Mouse (Mus musculus): ENCODE measurements around the gene Tstd1. TPM values are rescaled to one million over a fixed set of nuclear protein-coding genes. Genes with fewer than 3 reads are reported as not detected.

The Tstd1 gene
- total and polyA plus RNA-seq, 2 experiments from 2014 or later, result 3.9 TPM; not detected in 1

- Histone ChIP-seq H3K9me3 (ENCODE audit: low read length) (no peaks in the 10 kb centered on the region), H3K27ac (ENCODE audit: low read depth, low read length) (0 out of 2 replicates have a peak overlapping the region, but pooled peaks have one; percentile 9), H3K4me1 (ENCODE audit: insufficient read depth, low read length) (no peaks in the 10 kb centered on the region), H3K36me3 (ENCODE audit: insufficient read depth, low read length) (no peaks in the 10 kb centered on the region), H3K27me3 (ENCODE audit: insufficient read depth, low read length) (no peaks in the 10 kb centered on the region), H3K4me2 (ENCODE audit: low read depth, low read length, poor library complexity, severe bottlenecking) (peak overlapping the region; percentile 52), H3K9ac (replicated peaks; ENCODE audit: low read length, poor library complexity, severe bottlenecking) (peak overlapping the region; percentile 51), H3K4me3 (ENCODE audit: low read depth, low read length) (peak overlapping the region; percentile 40)
- ATAC-seq (ENCODE audit: low FRiP score) (peak; percentile 87), DNase-seq (ENCODE audit: low spot score) (peak; percentile 92)
- TF ChIP-seq CTCF (IDR thresholded peaks at IDR 0.05), result peak; percentile 86
- 2% methylated on average over 31 of the region's 31 CpGs for WGBS
Measured at GRCm38 (mm10) chr1:171379935-171380599, 38.6 kb upstream of the Tstd1 start.

GRCm38 (mm10) chr1:171382096-171382620 lies 36.5 kb upstream of the Tstd1 start:
- ATAC-seq (ENCODE audit: low FRiP score) (no peak), DNase-seq (ENCODE audit: low spot score) (no peak)
- 82% methylated on average over 11 of the region's 11 CpGs for WGBS

GRCm38 (mm10) chr1:171384361-171384760 lies 34.3 kb upstream of the Tstd1 start:
- Histone ChIP-seq H3K9ac (replicated peaks; ENCODE audit: low read length, poor library complexity, severe bottlenecking) (no peak overlapping the region), H3K27ac (ENCODE audit: low read depth, low read length) (no peak overlapping the region), H3K9me3 (ENCODE audit: low read length) (no peaks in the 10 kb centered on the region), H3K4me2 (ENCODE audit: low read depth, low read length, poor library complexity, severe bottlenecking) (no peak overlapping the region), H3K4me3 (ENCODE audit: low read depth, low read length) (no peak overlapping the region), H3K36me3 (ENCODE audit: insufficient read depth, low read length) (no peaks in the 10 kb centered on the region), H3K4me1 (ENCODE audit: insufficient read depth, low read length) (no peaks in the 10 kb centered on the region), H3K27me3 (ENCODE audit: insufficient read depth, low read length) (no peaks in the 10 kb centered on the region)
- no peak for TF ChIP-seq CTCF (IDR thresholded peaks at IDR 0.05)
- 65% methylated on average over 9 of the region's 9 CpGs for WGBS
- DNase-seq (ENCODE audit: low spot score) (no peak), ATAC-seq (ENCODE audit: low FRiP score) (no peak)

More at GRCm38 (mm10) chr1:171382096-171382620, 36.5 kb upstream of the Tstd1 start:
- TF ChIP-seq CTCF (IDR thresholded peaks at IDR 0.05), result peak; percentile 18; the same call in 1 of the 2 replicates
- Histone ChIP-seq H3K9ac (replicated peaks; ENCODE audit: low read length, poor library complexity, severe bottlenecking) (no peak overlapping the region), H3K27me3 (ENCODE audit: insufficient read depth, low read length) (no peaks in the 10 kb centered on the region), H3K36me3 (ENCODE audit: insufficient read depth, low read length) (no peaks in the 10 kb centered on the region), H3K4me2 (ENCODE audit: low read depth, low read length, poor library complexity, severe bottlenecking) (no peak overlapping the region), H3K4me1 (ENCODE audit: insufficient read depth, low read length) (no peaks in the 10 kb centered on the region), H3K9me3 (ENCODE audit: low read length) (no peaks in the 10 kb centered on the region), H3K27ac (ENCODE audit: low read depth, low read length) (no peak overlapping the region), H3K4me3 (ENCODE audit: low read depth, low read length) (no peak overlapping the region)

GRCm38 (mm10) chr1:171385171-171385570 lies 33.5 kb upstream of the Tstd1 start:
- WGBS, result 74% methylated on average over 9 of the region's 9 CpGs
- H3K27me3 ChIP-seq (ENCODE audit: insufficient read depth, low read length), result no peaks in the 10 kb centered on the region
- no peak overlapping the region for H3K4me2 ChIP-seq (ENCODE audit: low read depth, low read length, poor library complexity, severe bottlenecking)
- DNase-seq (ENCODE audit: low spot score) (no peak), ATAC-seq (ENCODE audit: low FRiP score) (no peak)
- H3K27ac ChIP-seq (ENCODE audit: low read depth, low read length), result no peak overlapping the region
- no peaks in the 10 kb centered on the region for H3K36me3 ChIP-seq (ENCODE audit: insufficient read depth, low read length)
- H3K4me1 ChIP-seq (ENCODE audit: insufficient read depth, low read length), result no peaks in the 10 kb centered on the region
- H3K9ac ChIP-seq (replicated peaks; ENCODE audit: low read length, poor library complexity, severe bottlenecking), result no peak overlapping the region
- 0 out of 2 replicates have a peak, but pooled peaks have one; percentile 5 for TF ChIP-seq CTCF (IDR thresholded peaks at IDR 0.05)
- no peak overlapping the region for H3K4me3 ChIP-seq (ENCODE audit: low read depth, low read length)
- no peaks in the 10 kb centered on the region for H3K9me3 ChIP-seq (ENCODE audit: low read length)

- TF ChIP-seq CTCF (IDR thresholded peaks at IDR 0.05), result peak; percentile 62
- H3K9ac ChIP-seq (replicated peaks; ENCODE audit: low read length, poor library complexity, severe bottlenecking), result no peak overlapping the region
- 0 out of 2 replicates have a peak overlapping the region, but pooled peaks have one; percentile 26 for H3K27ac ChIP-seq (ENCODE audit: low read depth, low read length)
- H3K36me3 ChIP-seq (ENCODE audit: insufficient read depth, low read length), result no peaks in the 10 kb centered on the region
- no peaks in the 10 kb centered on the region for H3K9me3 ChIP-seq (ENCODE audit: low read length)
- DNase-seq (ENCODE audit: low spot score) (peak; percentile 49), ATAC-seq (ENCODE audit: low FRiP score) (no peak)
- WGBS, result 23% methylated on average over 6 of the region's 6 CpGs
- no peaks in the 10 kb centered on the region for H3K4me1 ChIP-seq (ENCODE audit: insufficient read depth, low read length)
- no peak overlapping the region for H3K4me3 ChIP-seq (ENCODE audit: low read depth, low read length)
- H3K4me2 ChIP-seq (ENCODE audit: low read depth, low read length, poor library complexity, severe bottlenecking), result no peak overlapping the region
- no peaks in the 10 kb centered on the region for H3K27me3 ChIP-seq (ENCODE audit: insufficient read depth, low read length)
Measured at GRCm38 (mm10) chr1:171387099-171387498, 31.6 kb upstream of the Tstd1 start.

GRCm38 (mm10) chr1:171388376-171389102 lies 30.1 kb upstream of the Tstd1 start, which contains the start of gene Arhgap30:
Gene Arhgap30 (plus strand): TSS chr1:171388954.
- no peaks in the 10 kb centered on the region for H3K36me3 ChIP-seq (ENCODE audit: insufficient read depth, low read length)
- H3K27ac ChIP-seq (ENCODE audit: low read depth, low read length), result no peak within 1 kb of the TSS
- H3K4me3 ChIP-seq (ENCODE audit: low read depth, low read length), result no peak within 1 kb of the TSS
- H3K4me1 ChIP-seq (ENCODE audit: insufficient read depth, low read length), result no peaks in the 10 kb centered on the region
- H3K4me2 ChIP-seq (ENCODE audit: low read depth, low read length, poor library complexity, severe bottlenecking), result no peak within 1 kb of the TSS
- TF ChIP-seq CTCF (IDR thresholded peaks at IDR 0.05), result no peak
- ATAC-seq (ENCODE audit: low FRiP score) (no peak), DNase-seq (ENCODE audit: low spot score) (no peak)
- 86% methylated on average over 15 of the region's 15 CpGs for WGBS
- H3K27me3 ChIP-seq (ENCODE audit: insufficient read depth, low read length), result no peaks in the 10 kb centered on the region
- no peak within 1 kb of the TSS for H3K9ac ChIP-seq (replicated peaks; ENCODE audit: low read length, poor library complexity, severe bottlenecking)
- H3K9me3 ChIP-seq (ENCODE audit: low read length), result no peaks in the 10 kb centered on the region

All from midbrain, postnatal 0 days (tissue).